Mouse (Mus musculus) neural tube, embryonic 14.5 days (tissue): Measurements from ENCODE around the gene Atp6v0e. TPM values are rescaled to one million over a fixed set of nuclear protein-coding genes. Genes with fewer than 3 reads are reported as not detected.

ENCODE experiments used
- ATAC-seq: fragments of 200-750 bp; cut with Nextera tagmentation; 2 replicates; pipeline ENCODE4 v1.8.0; 2017; ENCODE audit warnings: low read depth, mild to moderate bottlenecking, moderate TSS enrichment, moderate library complexity
- H3K27ac ChIP-seq: fragments of 300-500 bp; sonication (generic); 2 replicates; pipeline ENCODE4 v1.5.1; 2014; ENCODE audit warnings: low read depth, mild to moderate bottlenecking, control low read depth, low read length, moderate library complexity, mixed read lengths
- H3K27me3 ChIP-seq: fragments of 300-500 bp; sonication (generic); 2 replicates; pipeline ENCODE4 v1.6.1; 2014; ENCODE audit warnings: low read length; ENCODE audit not compliant: control insufficient read depth, insufficient read depth
- H3K36me3 ChIP-seq: fragments of 300-500 bp; sonication (generic); 2 replicates; pipeline ENCODE4 v1.6.1; 2014; ENCODE audit warnings: low read length, mixed read lengths; ENCODE audit not compliant: control insufficient read depth, insufficient read depth
- H3K4me1 ChIP-seq: fragments of 300-500 bp; sonication (generic); 2 replicates; pipeline ENCODE4 v1.6.1; 2014; ENCODE audit warnings: low read length; ENCODE audit not compliant: control insufficient read depth, insufficient read depth
- H3K4me2 ChIP-seq: fragments of 300-500 bp; sonication (generic); 2 replicates; pipeline ENCODE4 v1.6.1; 2014; ENCODE audit warnings: mild to moderate bottlenecking, low read depth, low read length, control low read depth
- H3K4me3 ChIP-seq: fragments of 300-500 bp; sonication (generic); 2 replicates; pipeline ENCODE4 v1.5.1; 2014; ENCODE audit warnings: low read depth, low read length, control low read depth, mixed read lengths
- H3K9ac ChIP-seq: fragments of 300-500 bp; sonication (generic); replicated peaks from 2 replicates; pipeline ENCODE4 v1.6.1; 2014; ENCODE audit warnings: low read depth, mild to moderate bottlenecking, control low read depth, low read length, mixed read lengths
- H3K9me3 ChIP-seq: fragments of 300-500 bp; sonication (generic); 2 replicates; pipeline ENCODE4 v1.6.1; 2016; ENCODE audit warnings: low read length; ENCODE audit not compliant: control insufficient read depth
- WGBS: fragments of 180-500 bp; shearing (Covaris S2); extraction: QIAGEN DNeasy Blood & Tissue Kit; methylation state at CpG from one replicate; pipeline ENCODE4 v1.1.7; 2014; 5-methylcytosine and 5-hydroxymethylcytosine counted together
- polyA plus RNA-seq: library from polyadenylated mRNA; unstranded; fragments of >200 nt; fragmentation: Nextera tagmentation; extraction: Ambion mirVana; gene quantifications from 2 replicates; pipeline ENCODE4 v1.2.1, GENCODE M21; 2014

Gene Atp6v0e
- polyA plus RNA-seq, 1 experiment from 2014 or later, result 76.5 TPM

- 61% methylated on average over 8 of the region's 8 CpGs for WGBS
- ATAC-seq, result no peak
- Histone ChIP-seq H3K4me1 (0 out of 2 replicates have a peak, but pooled peaks cover 8% of the 10 kb centered on the region), H3K4me3 (no peak overlapping the region), H3K36me3 (peaks cover 7% of the 10 kb centered on the region), H3K27ac (peak overlapping the region; percentile 64), H3K9ac (no peak overlapping the region), H3K27me3 (no peaks in the 10 kb centered on the region), H3K4me2 (no peak overlapping the region), H3K9me3 (no peaks in the 10 kb centered on the region)
These were observed 26.0 kb downstream of the Atp6v0e start for GRCm38 (mm10) chr17:26688795-26689735.

- WGBS, result 57% methylated on average over 2 of the region's 2 CpGs
These were observed 26.8 kb downstream of the Atp6v0e start for GRCm38 (mm10) chr17:26689810-26690209.

GRCm38 (mm10) chr17:26690236-26690635, 27.2 kb downstream of the Atp6v0e start:
- H3K27ac ChIP-seq, result no peak overlapping the region
- no peak for ATAC-seq
- 86% methylated on average over 5 of the region's 5 CpGs for WGBS
- H3K36me3 ChIP-seq, result no peaks in the 10 kb centered on the region
- no peaks in the 10 kb centered on the region for H3K9me3 ChIP-seq
- no peak overlapping the region for H3K9ac ChIP-seq
- no peaks in the 10 kb centered on the region for H3K27me3 ChIP-seq
- H3K4me3 ChIP-seq, result no peak overlapping the region
- H3K4me2 ChIP-seq, result no peak overlapping the region
- 0 out of 2 replicates have a peak, but pooled peaks cover 8% of the 10 kb centered on the region for H3K4me1 ChIP-seq

More at GRCm38 (mm10) chr17:26689810-26690209, 26.8 kb downstream of the Atp6v0e start:
- Histone ChIP-seq H3K27me3 (no peaks in the 10 kb centered on the region), H3K9ac (no peak overlapping the region), H3K4me1 (0 out of 2 replicates have a peak, but pooled peaks cover 8% of the 10 kb centered on the region), H3K4me2 (no peak overlapping the region), H3K4me3 (no peak overlapping the region), H3K36me3 (no peaks in the 10 kb centered on the region), H3K27ac (0 out of 2 replicates have a peak overlapping the region, but pooled peaks have one; percentile 64), H3K9me3 (no peaks in the 10 kb centered on the region)
- no peak for ATAC-seq

GRCm38 (mm10) chr17:26691110-26691509, 28.1 kb downstream of the Atp6v0e start:
- Histone ChIP-seq H3K36me3 (peaks cover 6% of the 10 kb centered on the region; the same call in 1 of the 2 replicates), H3K27me3 (no peaks in the 10 kb centered on the region), H3K4me1 (0 out of 2 replicates have a peak, but pooled peaks cover 8% of the 10 kb centered on the region), H3K9me3 (no peaks in the 10 kb centered on the region), H3K27ac (no peak overlapping the region), H3K4me3 (no peak overlapping the region), H3K4me2 (no peak overlapping the region), H3K9ac (no peak overlapping the region)
- 88% methylated on average over 7 of the region's 7 CpGs for WGBS
- no peak for ATAC-seq

- H3K36me3 ChIP-seq, result peaks cover 10% of the 10 kb centered on the region
- H3K4me3 ChIP-seq, result no peak overlapping the region
- H3K9me3 ChIP-seq, result no peaks in the 10 kb centered on the region
- ATAC-seq, result no peak
- H3K27me3 ChIP-seq, result no peaks in the 10 kb centered on the region
- H3K4me2 ChIP-seq, result no peak overlapping the region
- H3K27ac ChIP-seq, result no peak overlapping the region
- H3K9ac ChIP-seq, result no peak overlapping the region
- H3K4me1 ChIP-seq, result 0 out of 2 replicates have a peak, but pooled peaks cover 8% of the 10 kb centered on the region
- 60% methylated on average over 7 of the region's 7 CpGs for WGBS
These were observed 30.4 kb downstream of the Atp6v0e start for GRCm38 (mm10) chr17:26693424-26693823.

GRCm38 (mm10) chr17:26694171-26694570, 31.1 kb downstream of the Atp6v0e start:
- H3K4me3 ChIP-seq, result no peak overlapping the region
- 72% methylated on average over 7 of the region's 7 CpGs for WGBS
- no peak overlapping the region for H3K4me2 ChIP-seq
- peaks cover 14% of the 10 kb centered on the region for H3K36me3 ChIP-seq
- no peaks in the 10 kb centered on the region for H3K9me3 ChIP-seq
- 0 out of 2 replicates have a peak, but pooled peaks cover 4% of the 10 kb centered on the region for H3K4me1 ChIP-seq
- no peak for ATAC-seq
- no peak overlapping the region for H3K9ac ChIP-seq
- H3K27ac ChIP-seq, result no peak overlapping the region
- H3K27me3 ChIP-seq, result no peaks in the 10 kb centered on the region

DNA sequence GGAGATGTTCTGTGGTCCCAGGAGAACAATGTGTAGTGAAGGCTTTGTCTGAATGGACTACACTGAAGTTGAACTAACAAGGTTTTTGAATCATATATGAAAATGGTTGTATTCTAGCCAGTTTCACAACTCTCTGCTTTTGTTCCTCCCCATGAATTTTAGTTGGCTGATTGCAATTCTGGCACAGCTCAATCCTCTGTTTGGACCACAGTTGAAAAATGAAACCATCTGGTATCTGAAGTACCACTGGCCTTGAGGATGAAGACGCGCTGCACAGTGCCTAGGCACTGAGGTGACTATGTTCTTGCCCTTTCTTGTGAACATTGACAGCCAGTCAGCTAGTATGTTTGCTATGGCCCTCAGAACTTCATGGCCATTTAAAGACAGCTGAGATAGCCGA, 32.2 kb downstream of the Atp6v0e start:
- ATAC-seq, result no peak
- no peak overlapping the region for H3K4me2 ChIP-seq
- H3K4me1 ChIP-seq, result no peaks in the 10 kb centered on the region
- no peak overlapping the region for H3K9ac ChIP-seq
- peaks cover 21% of the 10 kb centered on the region for H3K36me3 ChIP-seq
- no peaks in the 10 kb centered on the region for H3K9me3 ChIP-seq
- over 99% methylated on average over 3 of the region's 3 CpGs for WGBS
- H3K27ac ChIP-seq, result no peak overlapping the region
- no peak overlapping the region for H3K4me3 ChIP-seq
- no peaks in the 10 kb centered on the region for H3K27me3 ChIP-seq

- no peaks in the 10 kb centered on the region for H3K4me1 ChIP-seq
- H3K36me3 ChIP-seq, result peaks cover 29% of the 10 kb centered on the region
- no peak overlapping the region for H3K4me3 ChIP-seq
- H3K4me2 ChIP-seq, result no peak overlapping the region
- WGBS, result 87% methylated on average over 5 of the region's 5 CpGs
- no peak overlapping the region for H3K9ac ChIP-seq
- ATAC-seq, result no peak
- H3K27ac ChIP-seq, result no peak overlapping the region
- H3K27me3 ChIP-seq, result no peaks in the 10 kb centered on the region
- H3K9me3 ChIP-seq, result no peaks in the 10 kb centered on the region
These were observed 35.8 kb downstream of the Atp6v0e start for GRCm38 (mm10) chr17:26698846-26699245.
